Mouse (Mus musculus): ENCODE measurements at regions not wholly inside any gene's neighbourhood (a gene's known extent, or its start where the extent isn't known, plus 50 kb on each side); places are given as distances from the start of the nearest gene placed in this dataset.
"Not testable (repeated sequence)": the region's sequence is repeated elsewhere in the genome, so short reads cannot be mapped to it uniquely, and the experiment has no call there.

DNA sequence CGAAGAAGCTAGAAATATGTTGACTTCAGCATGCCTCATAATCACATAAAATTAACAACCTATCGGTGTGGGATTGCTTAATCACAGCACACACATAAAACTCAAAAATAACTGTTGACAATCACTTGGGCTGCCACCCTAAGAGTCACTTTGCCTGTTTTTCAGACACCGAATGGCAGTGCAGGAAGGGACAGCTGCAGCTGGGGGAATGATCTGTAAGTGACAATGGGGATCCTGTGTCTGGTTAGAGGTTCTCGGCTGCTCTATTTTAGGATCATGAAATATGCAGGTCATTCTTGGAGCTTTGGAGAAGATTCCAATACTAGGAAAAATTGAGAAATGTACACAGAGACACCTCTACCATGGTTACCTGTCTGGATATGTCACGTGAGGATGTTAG, 54.4 kb upstream of the Tcf12 start:
- DNase-seq = no peak

DNA sequence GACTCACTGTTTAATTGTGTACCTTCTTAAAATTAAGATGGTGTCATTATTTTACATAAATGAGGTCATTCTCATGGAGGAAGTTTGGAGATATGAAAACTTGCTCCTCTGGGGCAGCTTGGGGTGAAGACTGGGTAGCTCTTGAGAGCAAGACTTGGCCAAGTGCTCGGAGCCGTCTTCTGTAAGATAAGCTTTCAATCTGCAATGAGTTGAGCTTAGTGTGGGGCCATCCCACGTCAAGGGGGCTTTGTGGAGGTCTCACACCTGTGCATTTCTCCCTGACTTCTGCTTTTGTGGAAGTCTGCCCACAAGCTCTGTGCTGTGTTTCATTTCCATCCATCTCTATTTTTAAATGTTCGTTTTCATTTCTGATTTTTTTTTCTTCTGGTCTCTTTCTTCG, 54.9 kb upstream of the Tcf12 start:
- peak in 1 of 2 experiments; percentile 25 for DNase-seq

DNA sequence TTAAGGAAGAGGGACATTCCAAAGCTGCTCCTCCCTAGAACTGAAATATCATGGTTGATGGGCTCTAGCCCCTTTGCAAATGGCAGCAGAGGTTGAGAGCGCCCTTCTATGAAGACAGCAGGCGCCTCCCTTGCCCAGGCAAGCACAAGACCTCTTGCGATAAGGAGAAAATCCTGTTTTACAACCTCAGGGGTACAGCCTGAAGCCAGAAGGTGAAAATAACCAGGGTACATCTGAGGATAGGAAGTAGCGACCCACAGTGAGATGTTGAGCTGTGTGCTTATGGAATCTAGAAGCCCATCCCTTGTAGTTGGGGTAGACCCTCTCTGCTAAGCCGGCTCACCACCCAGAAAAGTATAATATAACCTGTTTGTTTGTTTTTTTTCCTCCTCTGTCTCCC, 57.6 kb upstream of the Tcf12 start:
- DNase-seq = no peak

DNA sequence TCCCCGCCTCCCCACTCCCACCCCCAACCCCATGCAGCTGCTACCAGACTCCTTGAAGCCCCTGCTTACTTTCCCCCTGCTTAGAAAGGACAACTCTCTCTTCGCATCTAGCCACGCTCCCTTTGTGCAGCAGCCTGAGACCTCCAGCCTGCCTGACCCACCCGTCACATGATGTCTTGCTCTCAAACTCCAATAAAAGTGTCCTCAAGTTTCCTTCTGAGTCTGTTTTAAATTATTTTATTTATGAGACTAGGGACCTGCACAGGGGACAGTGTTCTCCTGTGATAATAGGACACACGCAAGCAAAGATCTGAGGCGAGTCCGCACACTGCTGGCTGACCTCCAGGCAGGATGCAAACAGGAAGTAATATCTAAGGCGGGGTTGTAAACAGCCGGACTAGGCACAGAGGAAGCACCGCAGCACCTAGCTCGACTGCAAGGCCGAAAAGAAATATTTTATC, 58.1 kb upstream of the Tcf12 start:
- no peak for DNase-seq

DNA sequence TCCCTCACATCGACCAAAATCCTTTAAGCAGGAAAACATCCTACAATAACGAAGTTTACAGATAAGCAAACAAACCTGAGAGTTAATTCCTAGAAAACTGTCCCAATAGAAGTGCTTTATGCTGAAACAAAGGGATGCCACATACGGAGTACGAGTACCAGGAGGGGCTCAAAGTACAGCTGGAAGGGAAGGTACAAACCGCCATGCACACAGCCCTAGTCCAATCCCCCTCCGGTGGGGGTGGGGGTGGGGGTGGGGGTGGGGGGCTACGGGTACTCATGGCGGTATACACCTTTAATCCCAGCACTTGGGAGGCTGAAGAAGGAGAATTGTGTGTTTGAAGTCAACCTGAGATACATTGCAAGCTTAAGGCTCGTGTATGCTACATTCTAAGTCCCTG, 58.6 kb upstream of the Tcf12 start:
- DNase-seq = no peak

DNA sequence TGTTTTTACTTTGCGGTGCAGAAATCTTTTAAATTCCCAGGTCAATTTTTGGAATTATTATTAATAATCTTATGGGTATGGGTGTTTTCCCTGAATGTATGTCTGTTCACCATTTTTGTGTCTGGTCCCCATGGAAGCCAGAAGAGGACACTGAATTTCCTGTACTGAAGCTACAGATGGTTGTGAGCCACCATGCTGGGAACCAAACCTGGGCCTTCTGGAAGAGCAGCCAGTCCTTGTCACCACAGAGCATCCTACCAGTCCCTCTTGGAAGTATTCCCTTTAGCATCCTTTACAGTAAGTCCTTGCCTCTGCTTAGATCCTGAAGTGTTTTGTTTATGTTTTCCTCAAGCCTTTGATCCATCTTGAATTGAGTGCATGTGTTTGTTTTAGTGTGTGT, 60.7 kb upstream of the Tcf12 start:
- no peak for DNase-seq

DNA sequence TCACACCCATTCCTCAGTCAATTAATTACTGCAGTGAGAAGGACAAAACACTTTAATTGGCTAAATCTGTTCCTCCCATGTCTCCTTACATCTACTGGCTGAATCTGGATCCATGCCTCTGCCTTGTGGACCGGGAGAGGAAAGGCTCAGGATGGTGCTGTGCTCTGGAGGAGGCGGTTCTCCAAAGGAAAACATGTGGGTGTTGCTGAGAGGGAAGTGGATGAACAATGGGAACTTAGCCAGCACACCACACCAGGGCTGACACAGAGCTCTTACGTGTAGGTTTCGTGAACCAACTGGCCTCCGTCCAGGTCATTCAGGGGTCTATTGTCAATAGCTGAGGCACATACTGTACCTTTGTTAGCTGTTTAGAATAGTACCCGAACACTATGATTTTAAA, 69.3 kb upstream of the Tcf12 start:
- DNase-seq = no peak

DNA sequence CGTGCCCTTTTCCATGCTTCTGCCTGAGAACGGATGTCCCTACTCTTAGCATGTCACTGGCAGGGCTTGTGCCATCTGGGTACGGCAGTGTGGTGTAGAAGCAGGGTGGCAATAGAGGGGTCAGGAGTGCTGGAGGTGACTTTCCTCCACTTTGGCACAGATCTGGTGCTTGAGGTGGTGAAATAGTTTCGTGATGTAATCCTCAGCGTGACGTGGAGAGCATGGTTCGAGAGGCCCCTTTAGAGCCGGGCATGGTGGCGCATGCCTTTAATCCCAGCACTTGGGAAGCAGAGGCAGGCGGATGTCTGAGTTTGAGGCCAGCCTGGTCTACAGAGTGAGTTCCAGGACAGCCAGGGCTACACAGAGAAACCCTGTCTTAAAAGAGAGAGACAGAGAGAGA, 71.7 kb upstream of the Tcf12 start:
- DNase-seq = no peak

DNA sequence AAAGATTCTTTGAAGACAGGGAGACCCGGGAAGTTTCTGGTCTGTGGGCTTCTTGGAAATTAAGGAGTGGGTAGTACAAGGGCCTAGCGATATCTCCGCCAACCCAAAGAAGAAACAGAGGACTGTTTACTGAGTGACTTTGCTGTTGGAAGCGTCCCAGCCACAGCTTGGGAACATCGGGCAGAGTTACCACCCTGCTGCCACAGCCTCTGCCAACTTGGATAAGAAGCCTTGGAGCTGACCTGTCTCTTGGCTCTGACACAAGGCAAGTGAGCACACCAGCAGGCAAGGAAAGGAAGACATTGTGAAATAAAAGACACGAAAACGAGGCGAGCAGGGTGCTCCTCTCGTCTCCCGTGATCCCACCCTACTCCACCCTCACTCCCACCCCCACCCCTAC, 72.3 kb upstream of the Tcf12 start:
- no peak for DNase-seq

DNA sequence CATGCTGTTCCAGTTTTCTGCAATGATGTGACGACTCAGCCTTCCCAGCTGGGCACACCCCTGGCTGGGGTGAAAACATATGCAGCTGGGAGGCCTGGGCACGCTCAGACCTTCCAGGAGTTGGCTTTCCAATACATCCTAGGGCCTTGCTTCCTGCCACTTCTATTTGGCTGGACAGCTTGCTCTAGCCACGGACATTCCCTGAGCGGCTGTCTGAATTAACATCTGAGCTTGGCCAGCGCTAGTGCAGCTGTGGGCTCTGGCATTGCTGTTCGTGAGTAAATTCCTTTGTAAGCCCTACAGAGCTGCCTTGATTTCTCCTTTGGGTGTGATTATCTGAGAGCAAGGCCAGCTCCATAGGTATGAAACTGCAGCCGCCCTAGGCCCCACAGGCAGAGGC, 78.2 kb upstream of the Tcf12 start:
- no peak for DNase-seq

DNA sequence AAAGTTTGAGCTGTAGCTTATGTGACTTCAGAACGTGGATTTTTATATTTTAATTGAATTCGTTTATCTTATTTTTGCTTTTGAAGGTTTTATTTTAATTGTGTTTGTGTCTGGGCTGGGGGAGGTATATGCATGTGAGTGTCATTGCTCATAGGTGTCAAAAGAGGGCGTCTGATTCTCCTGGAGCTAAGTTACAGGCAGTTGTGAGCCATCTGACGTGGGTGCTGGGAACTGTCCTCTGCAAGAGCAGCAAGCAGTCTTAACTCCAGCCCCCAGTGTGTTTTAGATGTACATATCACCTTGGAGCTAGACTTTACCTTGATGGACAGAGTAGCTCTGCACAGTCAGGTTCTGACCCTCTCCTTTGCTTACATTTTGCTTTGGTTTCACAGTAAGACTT, 79.0 kb upstream of the Tcf12 start:
- no peak for DNase-seq

DNA sequence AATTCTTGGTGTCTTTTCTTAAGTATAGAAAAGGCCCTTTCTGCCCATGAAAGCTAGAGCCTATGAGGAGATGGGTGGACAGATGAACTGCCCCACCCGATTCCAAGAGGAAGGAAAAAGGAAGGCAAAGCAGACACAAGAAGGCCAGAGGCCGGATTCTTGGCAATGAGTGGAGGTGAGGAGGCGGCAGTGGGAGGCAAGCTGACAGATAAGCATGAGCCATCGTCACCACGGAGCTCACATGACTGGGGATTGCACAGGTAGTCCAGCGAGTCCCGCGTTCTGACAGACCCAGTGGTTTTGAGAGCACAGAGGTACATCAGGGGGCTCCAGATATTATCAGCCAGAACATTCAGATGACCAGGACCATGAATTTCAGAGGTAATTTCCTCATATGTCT, 79.4 kb upstream of the Tcf12 start:
- no peak for DNase-seq

DNA sequence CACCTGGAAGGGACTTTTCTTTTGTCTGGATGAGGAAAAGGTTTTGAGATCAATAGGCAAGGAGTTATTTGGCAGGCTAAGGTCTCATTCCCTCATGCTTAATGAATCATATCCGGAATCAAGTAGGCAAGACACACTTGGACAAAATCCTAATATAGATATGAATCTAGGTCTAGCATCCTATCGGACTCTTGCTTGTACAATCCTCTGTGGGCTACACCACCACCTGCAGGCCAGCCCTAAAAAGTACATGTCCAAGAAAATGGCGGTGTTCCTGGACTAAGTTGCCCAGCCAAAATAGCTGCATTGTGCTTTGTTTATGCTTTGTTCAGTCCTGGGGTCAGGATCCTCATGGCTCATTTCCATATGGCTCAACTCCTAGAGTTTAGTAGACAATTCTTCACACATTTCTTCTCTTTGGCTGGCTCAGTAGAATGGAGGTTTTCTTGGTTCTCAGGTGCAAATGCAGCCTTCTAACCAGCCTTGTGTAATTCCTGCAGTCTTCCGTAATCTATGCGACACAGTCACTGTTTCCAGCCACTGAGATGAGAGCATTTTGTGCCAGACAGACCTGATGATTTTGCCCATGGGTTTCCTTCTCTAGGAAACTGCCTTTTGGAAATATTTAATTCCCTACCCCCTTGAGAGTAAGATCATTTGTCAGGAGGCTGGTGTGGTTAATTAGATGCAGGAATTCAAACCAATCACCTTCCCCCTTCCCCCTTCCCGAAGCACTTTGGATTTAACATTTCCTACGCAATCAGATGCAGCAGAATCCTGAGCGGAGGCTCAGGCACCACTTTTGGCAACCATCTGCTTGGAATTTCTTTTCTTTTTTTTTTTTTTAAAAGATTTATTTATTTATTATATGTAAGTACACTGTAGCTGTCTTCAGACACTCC, 80.6 kb upstream of the Tcf12 start:
- DNase-seq = peak; percentile 54 to 59

DNA sequence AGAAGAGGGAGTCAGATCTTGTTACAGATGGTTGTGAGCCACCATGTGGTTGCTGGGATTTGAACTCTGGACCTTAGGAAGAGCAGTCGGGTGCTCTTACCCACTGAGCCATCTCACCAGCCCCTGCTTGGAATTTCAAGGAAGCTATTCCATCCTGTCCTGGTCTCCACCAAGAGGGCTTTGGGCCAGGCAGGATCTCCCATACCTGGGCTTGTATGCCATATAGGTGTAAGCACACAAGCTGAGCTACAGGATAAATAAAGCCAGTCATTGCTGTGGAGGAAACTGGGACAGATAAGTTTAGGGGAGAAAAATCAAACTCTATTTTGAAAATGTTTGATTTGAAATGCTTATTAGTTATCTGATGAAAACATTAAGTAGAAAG, 81.3 kb upstream of the Tcf12 start:
- not testable (repeated sequence) for DNase-seq

DNA sequence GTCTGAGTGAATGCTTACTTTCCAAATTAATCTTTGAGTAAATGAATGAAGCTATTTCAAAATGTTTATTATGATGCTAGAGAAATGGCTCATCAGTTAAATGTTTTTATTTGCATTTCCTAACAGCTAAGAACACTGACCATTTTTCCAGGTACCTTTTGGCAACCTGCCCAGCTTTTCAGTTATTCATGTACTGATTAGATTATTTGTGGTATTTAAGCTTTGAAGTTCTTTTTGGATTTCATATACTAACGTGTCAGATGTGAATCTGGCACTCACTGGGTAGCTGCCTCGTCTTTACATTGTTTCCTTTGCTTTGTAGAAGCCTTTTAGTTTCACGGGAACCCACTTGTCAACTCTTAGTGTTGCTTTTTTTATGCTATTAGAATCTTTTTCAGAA, 79.3 kb upstream of the Zfp280d start:
- DNase-seq = no peak

DNA sequence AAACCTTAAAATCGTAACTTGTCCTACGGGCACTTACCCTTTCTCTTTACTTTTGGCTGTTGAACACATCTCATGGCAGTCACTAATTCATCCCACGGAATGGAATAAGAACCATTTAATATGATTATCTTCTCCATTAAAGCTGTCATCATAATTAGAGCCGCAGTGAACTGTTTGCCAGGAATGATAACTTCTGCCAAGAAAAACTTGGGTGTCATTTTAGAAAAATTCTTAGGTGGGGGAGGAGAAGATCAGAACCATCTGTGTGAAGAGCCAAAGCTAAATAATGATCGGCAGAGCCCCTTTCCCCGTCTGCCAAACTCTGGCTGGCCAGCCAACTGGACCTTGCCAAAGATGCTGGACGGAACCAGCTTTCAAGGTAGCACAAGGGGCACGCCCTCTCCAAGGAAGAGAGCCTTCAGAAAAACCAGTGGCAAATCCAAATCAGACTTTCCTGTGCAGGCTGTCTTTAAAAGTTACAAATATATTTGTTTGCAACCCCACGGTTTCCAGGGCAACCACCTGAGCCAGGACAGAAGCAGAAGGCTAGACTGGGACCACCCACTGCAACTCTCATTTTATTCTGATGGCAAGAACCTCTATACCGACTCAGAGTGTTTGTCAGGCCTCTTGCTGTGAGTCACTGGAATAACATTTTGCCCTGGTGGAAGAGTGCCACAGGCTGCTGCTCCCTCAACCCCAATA, 77.9 kb upstream of the Zfp280d start:
- no peak for DNase-seq

DNA sequence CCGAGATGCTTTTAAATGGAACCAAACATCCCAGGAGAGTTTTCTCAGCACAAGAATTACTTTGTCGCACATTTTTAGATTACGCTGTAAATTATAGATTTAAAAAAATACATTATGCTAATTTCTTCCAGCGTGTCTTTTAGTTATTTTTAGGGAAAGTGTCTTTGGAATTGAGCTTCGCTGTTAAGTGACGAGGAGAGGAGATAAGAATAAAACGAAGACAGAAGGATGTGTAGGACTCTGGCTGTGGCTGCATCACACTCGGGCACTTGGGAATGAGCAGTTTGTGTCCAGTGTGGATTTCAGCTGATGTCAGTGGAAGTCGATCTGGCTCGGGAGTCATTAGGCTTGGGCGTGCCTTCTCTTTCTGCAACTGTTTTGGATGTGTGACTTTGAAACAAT, 77.3 kb upstream of the Zfp280d start:
- no peak for DNase-seq

DNA sequence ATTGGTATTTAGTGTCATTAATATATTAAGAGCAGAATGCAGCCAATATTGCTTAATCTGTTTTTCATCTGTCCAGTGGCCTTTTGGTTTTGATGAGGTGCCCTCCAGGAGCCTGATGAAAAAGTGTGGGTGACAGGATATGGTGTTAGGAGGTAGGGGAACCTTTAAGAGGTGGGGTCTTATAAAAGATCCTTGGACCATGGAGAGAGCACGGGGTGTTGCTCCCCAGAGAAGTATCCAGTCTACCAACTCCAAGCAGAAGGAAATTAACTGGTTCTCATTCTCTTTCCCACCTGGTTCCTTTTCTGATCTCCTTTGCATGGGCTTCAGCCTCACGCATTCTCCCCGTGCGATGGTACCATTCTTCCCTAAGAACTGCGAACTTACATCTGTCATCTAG, 75.7 kb upstream of the Zfp280d start:
- no peak for DNase-seq

DNA sequence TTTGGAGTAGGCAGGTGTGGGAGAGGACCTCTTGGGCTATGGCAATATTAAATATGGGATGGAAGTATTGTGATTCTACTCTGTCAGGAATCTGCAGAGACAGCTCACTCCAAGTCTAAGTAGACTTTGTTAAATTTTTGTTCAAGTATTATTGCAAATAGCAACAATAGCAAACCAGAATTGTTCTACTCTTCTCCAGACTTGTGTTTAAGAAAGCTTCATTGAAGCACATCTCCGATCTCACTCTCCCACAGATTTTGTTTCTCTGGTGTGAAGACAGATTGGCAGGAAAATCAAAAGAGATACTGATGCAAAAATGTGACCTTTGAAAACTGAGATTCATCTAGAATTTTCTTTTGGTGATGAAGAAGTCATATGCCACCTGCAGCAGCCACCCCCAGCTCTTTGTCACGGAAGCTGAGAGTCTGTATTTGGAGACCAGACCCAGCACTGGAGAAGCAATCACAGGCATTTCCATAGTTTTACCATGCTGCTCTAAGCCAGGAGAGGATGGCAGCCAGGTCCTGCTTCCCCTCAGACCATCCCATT, 70.2 kb upstream of the Zfp280d start:
- DNase-seq = no peak

DNA sequence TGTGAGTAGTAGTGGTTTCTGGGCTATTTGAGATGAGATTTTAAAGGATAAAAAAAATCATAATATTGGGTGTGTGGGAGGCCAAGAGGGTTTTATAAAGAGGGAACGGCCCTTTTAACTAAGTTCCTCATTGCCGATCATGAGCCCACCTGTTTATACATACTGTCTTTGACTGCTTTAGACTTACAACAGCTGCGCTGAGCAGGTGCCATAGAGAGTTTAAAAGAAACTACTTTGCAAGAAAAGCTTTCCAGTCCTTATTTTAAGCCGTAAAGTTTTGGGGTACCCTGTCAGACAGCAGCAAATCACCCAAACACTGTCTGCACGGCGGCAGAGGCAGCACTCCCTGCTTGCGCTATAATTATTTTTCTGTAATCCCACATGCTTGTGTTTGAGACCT, 68.8 kb upstream of the Zfp280d start:
- peak; percentile 24 to 43 for DNase-seq

DNA sequence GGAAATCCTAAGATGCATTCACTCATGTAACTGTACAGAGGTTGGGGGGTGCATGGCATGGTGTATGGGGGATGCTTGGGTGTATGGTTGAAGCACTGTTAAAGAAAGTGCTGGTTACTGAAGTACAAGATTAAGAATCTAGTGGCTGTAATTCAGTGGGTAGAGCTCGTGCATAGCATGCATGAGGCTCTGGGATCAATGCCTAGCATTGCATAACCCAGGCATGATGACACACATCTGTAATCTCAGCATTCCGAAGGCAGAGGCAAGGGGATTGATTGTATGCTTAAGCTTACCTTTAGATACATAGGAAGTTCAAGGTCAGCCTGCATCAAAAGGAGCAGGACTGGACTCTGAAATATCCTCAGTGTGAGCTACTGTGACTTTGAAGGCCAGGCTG, 67.7 kb upstream of the Zfp280d start:
- DNase-seq = no peak

DNA sequence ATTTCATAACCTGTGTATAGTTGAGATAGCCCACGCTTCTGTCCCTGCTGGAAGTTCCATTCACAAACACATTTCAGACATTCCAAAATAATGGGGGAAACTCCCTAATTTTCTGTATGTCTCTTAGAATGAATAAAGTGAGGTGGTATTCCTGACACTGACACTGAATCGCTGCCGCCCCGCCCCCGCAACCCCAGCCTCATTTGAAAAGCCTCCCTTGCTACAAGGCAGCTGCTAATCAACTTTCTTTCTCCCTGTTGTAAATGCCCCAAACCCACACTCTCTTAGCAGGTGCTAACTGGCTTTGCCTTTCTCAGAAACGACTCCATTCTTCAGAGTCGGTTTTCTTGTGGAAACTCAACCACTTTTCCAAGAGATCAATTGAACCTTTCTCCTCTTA, 66.4 kb upstream of the Zfp280d start:
- peak; percentile 24 to 45 for DNase-seq

DNA sequence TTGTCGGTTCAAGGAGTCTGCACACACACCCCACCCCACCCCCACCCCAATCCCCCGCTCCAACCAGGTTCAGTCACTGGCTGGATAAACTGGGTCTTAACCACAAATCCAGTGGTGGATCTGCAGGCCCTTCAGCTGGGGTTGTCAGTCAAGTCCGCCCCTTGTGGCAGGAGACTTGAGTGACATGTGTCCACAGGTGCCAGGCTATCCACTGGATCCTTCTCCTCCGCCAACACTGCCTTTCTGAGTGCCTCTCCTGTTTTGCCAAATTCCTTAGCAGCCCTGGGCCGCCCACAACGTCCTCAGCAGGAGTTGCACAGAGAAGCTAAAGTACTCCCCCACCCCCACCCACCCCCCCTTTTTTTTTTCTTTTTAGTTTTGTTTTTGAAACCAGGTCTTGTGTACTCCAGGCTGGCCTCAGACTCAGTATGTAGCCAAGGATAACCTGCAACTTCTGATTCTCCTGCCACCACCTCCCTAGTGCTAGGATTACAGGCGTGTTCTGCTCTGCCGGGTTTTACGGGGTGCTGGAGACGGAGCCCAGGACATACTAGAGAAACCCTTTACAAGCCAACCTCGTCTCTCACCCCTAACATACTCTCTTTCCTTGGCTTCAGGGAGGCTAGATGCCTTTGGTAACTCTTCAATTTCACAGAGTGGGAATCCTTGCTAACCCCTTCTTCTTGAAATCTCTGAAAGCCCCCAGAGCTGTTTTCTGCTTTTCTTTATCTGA, 57.2 kb upstream of the Zfp280d start:
- DNase-seq = peak in 1 of 2 experiments; percentile 22

All from thymus, postnatal 36 days (tissue).